Mouse (Mus musculus) CH12.LX (cell line): Measurements from ENCODE around the gene Samd14. TPM values are rescaled to one million over a fixed set of nuclear protein-coding genes. Genes with fewer than 3 reads are reported as not detected.

Source experiments
- DNase-seq: peaks from one replicate; pipeline ENCODE4 v3.0.0-alpha.2; 2013; ENCODE audit errors: extremely low read depth
- H3K27ac ChIP-seq: 2 replicates; pipeline ENCODE4 v1.5.1; 2012; ENCODE audit warnings: low read depth, mild to moderate bottlenecking, control low read depth, moderate library complexity; ENCODE audit not compliant: insufficient read depth
- H3K27me3 ChIP-seq: replicated peaks from 2 replicates; pipeline ENCODE3; 2012; ENCODE audit warnings: inconsistent platforms
- H3K36me3 ChIP-seq, 2 experiments: replicated peaks in 1 of 2; 2 replicates each; pipeline versions ENCODE3 to v1.6.1; 2012; ENCODE audit warnings: inconsistent platforms in 1 of 2, low read length in 1 of 2, mild to moderate bottlenecking in 1 of 2, mixed read lengths in 1 of 2, moderate library complexity in 1 of 2; ENCODE audit not compliant: control insufficient read depth in 1 of 2, insufficient read depth in 1 of 2
- H3K4me1 ChIP-seq, 2 experiments: 2 replicates each; pipeline ENCODE4 v1.6.1; 2012; ENCODE audit warnings: inconsistent platforms in 1 of 2, moderate library complexity in 1 of 2; ENCODE audit not compliant: insufficient read depth in 2 of 2, control insufficient read depth in 1 of 2
- H3K4me2 ChIP-seq: 2 replicates; pipeline ENCODE4 v1.6.1; 2012; ENCODE audit warnings: low read depth, mild to moderate bottlenecking, control low read depth; ENCODE audit not compliant: poor library complexity, insufficient read depth, severe bottlenecking
- H3K4me3 ChIP-seq, 3 experiments: fragments of 150-350 bp in 1 of 3; sonication (generic) in 1 of 3; replicated peaks in 1 of 3; 2 replicates each; pipeline versions ENCODE3 to v1.5.1; 2011 to 2012; ENCODE audit warnings: low read depth in 2 of 3, low read length in 2 of 3, mild to moderate bottlenecking in 2 of 3, moderate library complexity in 2 of 3, control low read depth in 1 of 3, improper control_type of control experiment in 1 of 3, inconsistent platforms in 1 of 3, mixed read lengths in 1 of 3; ENCODE audit not compliant: poor library complexity in 1 of 3
- H3K79me2 ChIP-seq: replicated peaks from 2 replicates; pipeline ENCODE4 v1.6.1; 2012; ENCODE audit warnings: mild to moderate bottlenecking, moderate library complexity; ENCODE audit not compliant: control insufficient read depth, poor library complexity, insufficient read depth, severe bottlenecking; ENCODE audit errors: extremely low read depth
- H3K9ac ChIP-seq: 2 replicates; pipeline ENCODE4 v1.6.1; 2012; ENCODE audit warnings: low read depth, mild to moderate bottlenecking, control low read depth, moderate library complexity; ENCODE audit not compliant: insufficient read depth
- H3K9me3 ChIP-seq: replicated peaks from 2 replicates; pipeline ENCODE3; 2012; ENCODE audit warnings: low read length, inconsistent platforms, mixed read lengths
- BHLHE40 ChIP-seq: IDR thresholded peaks from 2 replicates; pipeline ENCODE4 v1.6.1; 2011; ENCODE audit warnings: mild to moderate bottlenecking, low read depth, low read length, improper control_type of control experiment
- CHD1 ChIP-seq: IDR thresholded peaks from 2 replicates; pipeline ENCODE4 v1.6.1; 2012; ENCODE audit warnings: low read depth, low read length, improper control_type of control experiment, inconsistent platforms
- CHD2 ChIP-seq: IDR thresholded peaks from 2 replicates; pipeline ENCODE4 v1.6.1; 2011; ENCODE audit warnings: low read length, improper control_type of control experiment
- CTCF ChIP-seq, 2 experiments: IDR thresholded peaks in 1 of 2; conservative IDR thresholded peaks in 1 of 2; 2 replicates each; pipeline ENCODE4 v1.5.1; 2011 to 2012; ENCODE audit warnings: low read depth in 2 of 2, low read length in 2 of 2, improper control_type of control experiment in 1 of 2, inconsistent platforms in 1 of 2, mild to moderate bottlenecking in 1 of 2, moderate library complexity in 1 of 2
- E2F4 ChIP-seq: IDR thresholded peaks from 2 replicates; pipeline ENCODE4 v1.6.1; 2011; ENCODE audit warnings: low read depth, low read length, improper control_type of control experiment; ENCODE audit not compliant: insufficient replicate concordance
- ELF1 ChIP-seq: IDR thresholded peaks from 2 replicates; pipeline ENCODE4 v1.6.1; 2014; ENCODE audit warnings: low read depth, mild to moderate bottlenecking, inconsistent platforms, low read length, improper control_type of control experiment
- EP300 ChIP-seq: IDR thresholded peaks from 2 replicates; pipeline ENCODE4 v1.6.1; 2011; ENCODE audit warnings: low read length, improper control_type of control experiment
- HCFC1 ChIP-seq: IDR thresholded peaks from 2 replicates; pipeline ENCODE4 v1.6.1; 2012; ENCODE audit warnings: low read depth, mild to moderate bottlenecking, inconsistent platforms, low read length, improper control_type of control experiment
- JUN ChIP-seq: IDR thresholded peaks from 2 replicates; pipeline ENCODE4 v1.6.1; 2011; ENCODE audit warnings: low read depth, mild to moderate bottlenecking, low read length, improper control_type of control experiment, moderate library complexity; ENCODE audit not compliant: insufficient read depth
- KAT2A ChIP-seq: IDR thresholded peaks from 2 replicates; pipeline ENCODE4 v1.6.1; 2012; ENCODE audit warnings: low read length, improper control_type of control experiment, inconsistent platforms; ENCODE audit not compliant: insufficient replicate concordance
- MAFK ChIP-seq: IDR thresholded peaks from 2 replicates; pipeline ENCODE4 v1.6.1; 2011; ENCODE audit warnings: low read length, improper control_type of control experiment; ENCODE audit not compliant: insufficient replicate concordance
- MAX ChIP-seq: IDR thresholded peaks from 2 replicates; pipeline ENCODE4 v1.6.1; 2011; ENCODE audit warnings: low read length, improper control_type of control experiment
- MAZ ChIP-seq: IDR thresholded peaks from 2 replicates; pipeline ENCODE4 v1.6.1; 2012; ENCODE audit warnings: low read depth, mild to moderate bottlenecking, inconsistent platforms, low read length, improper control_type of control experiment, moderate library complexity
- MEF2A ChIP-seq: IDR thresholded peaks from 2 replicates; pipeline ENCODE4 v1.6.1; 2014; ENCODE audit warnings: low read depth, mild to moderate bottlenecking, inconsistent platforms, low read length, improper control_type of control experiment, borderline replicate concordance
- MYC ChIP-seq: IDR thresholded peaks from 2 replicates; pipeline ENCODE4 v1.6.1; 2011; ENCODE audit warnings: low read depth, mild to moderate bottlenecking, improper control_type of control experiment, low read length
- NRF1 ChIP-seq: IDR thresholded peaks from 2 replicates; pipeline ENCODE4 v1.6.1; 2014; ENCODE audit warnings: low read depth, mild to moderate bottlenecking, inconsistent platforms, low read length, improper control_type of control experiment, moderate library complexity
- PAX5 ChIP-seq: IDR thresholded peaks from 2 replicates; pipeline ENCODE4 v1.6.1; 2012; ENCODE audit warnings: low read length, inconsistent platforms, mixed read lengths
- RAD21 ChIP-seq: IDR thresholded peaks from 2 replicates; pipeline ENCODE4 v1.6.1; 2011; ENCODE audit warnings: low read depth, mild to moderate bottlenecking, low read length, improper control_type of control experiment, moderate library complexity
- RCOR1 ChIP-seq: conservative IDR thresholded peaks from 2 replicates; pipeline ENCODE4 v1.6.1; 2012; ENCODE audit warnings: low read depth, mild to moderate bottlenecking, inconsistent platforms, low read length, improper control_type of control experiment
- SIN3A ChIP-seq: IDR thresholded peaks from 2 replicates; pipeline ENCODE4 v1.6.1; 2012; ENCODE audit warnings: low read length, improper control_type of control experiment, inconsistent platforms
- SMC3 ChIP-seq: IDR thresholded peaks from 2 replicates; pipeline ENCODE4 v1.6.1; 2011; ENCODE audit warnings: low read depth, low read length, improper control_type of control experiment
- TCF12 ChIP-seq: IDR thresholded peaks from 2 replicates; pipeline ENCODE4 v1.6.1; 2014; ENCODE audit warnings: low read depth, mild to moderate bottlenecking, inconsistent platforms, low read length, improper control_type of control experiment
- UBTF ChIP-seq: IDR thresholded peaks from 2 replicates; pipeline ENCODE4 v1.6.1; 2012; ENCODE audit warnings: low read depth, mild to moderate bottlenecking, inconsistent platforms, low read length, improper control_type of control experiment, moderate library complexity
- USF1 ChIP-seq: IDR thresholded peaks from 2 replicates; pipeline ENCODE4 v1.6.1; 2014; ENCODE audit warnings: low read depth, mild to moderate bottlenecking, inconsistent platforms, low read length, improper control_type of control experiment
- USF2 ChIP-seq: conservative IDR thresholded peaks from 2 replicates; pipeline ENCODE4 v1.6.1; 2011; ENCODE audit warnings: low read depth, low read length, improper control_type of control experiment
- ZKSCAN1 ChIP-seq: IDR thresholded peaks from 2 replicates; pipeline ENCODE4 v1.6.1; 2012; ENCODE audit warnings: low read depth, inconsistent platforms, low read length, improper control_type of control experiment, borderline replicate concordance
- dilution Hi-C: fragments of 300-500 bp; cut with MboI; formaldehyde crosslinking; loops from 2 replicates; pipeline ENCODE4 v1.14.3; 2020; ENCODE audit warnings: low sequenced_read_pairs; ENCODE audit not compliant: extremely low pct_unique_long_range_greater_than_20kb, extremely low pct_ligation_motif_present
- in situ Hi-C: fragments of 300-500 bp; cut with MboI; formaldehyde crosslinking; loops from 3 replicates; pipeline ENCODE4 v1.14.3; 2019; ENCODE audit warnings: low sequenced_read_pairs, low pct_ligation_motif_present, low pct_unique_long_range_greater_than_20kb, mixed read lengths
- polyA plus RNA-seq: library from polyadenylated mRNA; unstranded; fragments of >175 nt; gene quantifications from 2 replicates; pipeline ENCODE4 v1.2.1, GENCODE M21; 2012; ENCODE audit warnings: low read depth; ENCODE audit not compliant: insufficient read length
- total RNA-seq, 2 experiments: library from RNA; depleted of rRNA; stranded (reverse); fragments of 300-350 nt in 1 of 2; fragments of >200 nt in 1 of 2; gene quantifications; 2 replicates each; pipeline ENCODE4 v1.2.3; 2012 to 2014

Samd14 gene
- total and polyA plus RNA-seq, 3 experiments = 0.17 TPM; not detected in 2

- no peak overlapping the region for H3K4me2 ChIP-seq
- DNase-seq = no peak
- H3K4me1 ChIP-seq = peaks cover 4 to 18% of the 10 kb centered on the region in 2 experiments; a peak in 3 of 4 replicates
- H3K27ac ChIP-seq = no peak overlapping the region
- H3K4me3 ChIP-seq = no peak overlapping the region
- peaks cover 2% of the 10 kb centered on the region for H3K9me3 ChIP-seq
- H3K79me2 ChIP-seq = peaks cover 34% of the 10 kb centered on the region
- H3K36me3 ChIP-seq = peaks cover 31 to 56% of the 10 kb centered on the region in 2 experiments
- dilution Hi-C loops = no loop called here
- in situ Hi-C loops = no loop called here
- H3K27me3 ChIP-seq = no peaks in the 10 kb centered on the region
- no peak overlapping the region for H3K9ac ChIP-seq
- TF ChIP-seq KAT2A = no peak
- no peak for TF ChIP-seq HCFC1
- no peak for TF ChIP-seq ZKSCAN1
- TF ChIP-seq RAD21 = no peak
- no peak for TF ChIP-seq SMC3
- no peak for TF ChIP-seq JUN
- TF ChIP-seq CTCF (conservative IDR thresholded peaks at IDR 0.05 in 1 of 2, IDR thresholded peaks at IDR 0.05 in 1 of 2; ENCODE audit: low read depth in 2 of 2, low read length in 2 of 2) = no peak
- no peak for TF ChIP-seq MAFK
- no peak for TF ChIP-seq NRF1
- TF ChIP-seq UBTF = no peak
- TF ChIP-seq E2F4 = no peak
- TF ChIP-seq ELF1 = no peak
- no peak for TF ChIP-seq MAX
- no peak for TF ChIP-seq RCOR1
Measured at GRCm38 (mm10) chr11:95069226-95069957, 59.7 kb downstream of the Samd14 start.

- Histone ChIP-seq H3K9ac (no peak overlapping the region), H3K4me3 (no peak overlapping the region), H3K4me1 (peaks cover 10 to 28% of the 10 kb centered on the region in 2 experiments), H3K79me2 (peaks cover 42% of the 10 kb centered on the region), H3K9me3 (peaks cover 2% of the 10 kb centered on the region), H3K27ac (no peak overlapping the region), H3K36me3 (peaks cover 26 to 53% of the 10 kb centered on the region in 2 experiments), H3K27me3 (peaks cover 1% of the 10 kb centered on the region), H3K4me2 (no peak overlapping the region)
- DNase-seq = no peak
- no peak for TF ChIP-seq MYC
- TF ChIP-seq RAD21 = no peak
- TF ChIP-seq USF1 = no peak
- no peak for TF ChIP-seq MAX
- TF ChIP-seq SIN3A = no peak
- TF ChIP-seq SMC3 = no peak
- no peak for TF ChIP-seq EP300
- TF ChIP-seq USF2 = no peak
- TF ChIP-seq CHD2 = no peak
- TF ChIP-seq TCF12 = no peak
- TF ChIP-seq BHLHE40 = no peak
- TF ChIP-seq CTCF (conservative IDR thresholded peaks at IDR 0.05 in 1 of 2, IDR thresholded peaks at IDR 0.05 in 1 of 2; ENCODE audit: low read depth in 2 of 2, low read length in 2 of 2) = no peak
- TF ChIP-seq MEF2A = no peak
- no peak for TF ChIP-seq CHD1
- TF ChIP-seq ELF1 = no peak
- TF ChIP-seq E2F4 = no peak
- TF ChIP-seq MAZ = no peak
- no peak for TF ChIP-seq PAX5
- in situ Hi-C loops (loop anchor here (5.0 kb wide), 1 partner anchor 37 kb away; no protein-coding TSS in a partner anchor), dilution Hi-C loops (no loop called here)
Measured at GRCm38 (mm10) chr11:95070140-95071107, 60.7 kb downstream of the Samd14 start.
